Mouse (Mus musculus): ENCODE measurements at regions not wholly inside any gene's neighbourhood (a gene's known extent, or its start where the extent isn't known, plus 50 kb on each side); places are given as distances from the start of the nearest gene placed in this dataset.

- no peak for DNase-seq
These were observed 204.2 kb downstream of the Rpap3 start for GRCm38 (mm10) chr15:97501420-97501819.

- no peak for DNase-seq
These were observed 205.7 kb downstream of the Rpap3 start for GRCm38 (mm10) chr15:97499821-97500385.

- DNase-seq: no peak
These were observed 206.4 kb downstream of the Rpap3 start for GRCm38 (mm10) chr15:97499240-97499639.

- no peak for DNase-seq
These were observed 207.2 kb downstream of the Rpap3 start for GRCm38 (mm10) chr15:97498375-97498774.

GRCm38 (mm10) chr15:97496026-97496425, 209.6 kb downstream of the Rpap3 start:
- DNase-seq: no peak

GRCm38 (mm10) chr15:97493340-97493739, 212.3 kb downstream of the Rpap3 start:
- DNase-seq: no peak

GRCm38 (mm10) chr15:97491796-97492195, 213.8 kb downstream of the Rpap3 start:
- DNase-seq: no peak

- no peak for DNase-seq
These were observed 218.2 kb downstream of the Rpap3 start for GRCm38 (mm10) chr15:97487425-97487824.

GRCm38 (mm10) chr15:97471986-97472779, 225.1 kb upstream of the Amigo2 start:
- no peak for DNase-seq

GRCm38 (mm10) chr15:97471476-97471875, 224.4 kb upstream of the Amigo2 start:
- no peak for DNase-seq

- DNase-seq: no peak
These were observed 222.7 kb upstream of the Amigo2 start for GRCm38 (mm10) chr15:97469684-97470344.

GRCm38 (mm10) chr15:97468732-97469683, 221.9 kb upstream of the Amigo2 start:
- no peak for DNase-seq

- DNase-seq: no peak
These were observed 220.8 kb upstream of the Amigo2 start for GRCm38 (mm10) chr15:97467781-97468485.

GRCm38 (mm10) chr15:97466906-97467465, 219.9 kb upstream of the Amigo2 start:
- DNase-seq: no peak

GRCm38 (mm10) chr15:97466110-97466509, 219.0 kb upstream of the Amigo2 start:
- no peak for DNase-seq

GRCm38 (mm10) chr15:97465366-97465765, 218.3 kb upstream of the Amigo2 start:
- no peak for DNase-seq

GRCm38 (mm10) chr15:97464737-97465136, 217.7 kb upstream of the Amigo2 start:
- no peak for DNase-seq

GRCm38 (mm10) chr15:97462587-97462986, 215.5 kb upstream of the Amigo2 start:
- DNase-seq: no peak

- DNase-seq: no peak
These were observed 214.9 kb upstream of the Amigo2 start for GRCm38 (mm10) chr15:97462006-97462405.

GRCm38 (mm10) chr15:97461060-97461459, 214.0 kb upstream of the Amigo2 start:
- DNase-seq: no peak

GRCm38 (mm10) chr15:97460360-97460719, 213.3 kb upstream of the Amigo2 start:
- no peak for DNase-seq
